Mouse (Mus musculus) c-Kit-positive CD71-positive TER-119-positive erythroid progenitor cells, embryonic 14.5 days (primary cell): Measurements from ENCODE around the gene Gabpb2.

Experiments used
- DNase-seq: peaks from one replicate; pipeline ENCODE4 v3.0.0-alpha.2; 2013; ENCODE audit warnings: low spot score

Gabpb2 gene

GRCm38 (mm10) chr3:95194721-95195135 lies 23.0 kb downstream of the Gabpb2 start:
- DNase-seq = no peak

- DNase-seq = no peak
Measured at GRCm38 (mm10) chr3:95186888-95187287, 30.8 kb downstream of the Gabpb2 start.

- no peak for DNase-seq
Measured at GRCm38 (mm10) chr3:95186100-95186499, 31.6 kb downstream of the Gabpb2 start.

- DNase-seq = no peak
Measured at GRCm38 (mm10) chr3:95184796-95185577, 32.7 kb downstream of the Gabpb2 start.

- no peak for DNase-seq
Measured at GRCm38 (mm10) chr3:95181841-95182240, 35.9 kb downstream of the Gabpb2 start.

- DNase-seq = no peak
Measured at GRCm38 (mm10) chr3:95179890-95180289, 37.8 kb downstream of the Gabpb2 start.

GRCm38 (mm10) chr3:95178948-95179347 lies 38.8 kb downstream of the Gabpb2 start:
- DNase-seq = no peak

- no peak for DNase-seq
Measured at GRCm38 (mm10) chr3:95177583-95177982, 40.1 kb downstream of the Gabpb2 start.

GRCm38 (mm10) chr3:95176500-95176899 lies 41.2 kb downstream of the Gabpb2 start:
- no peak for DNase-seq

- DNase-seq = peak; percentile 74
Measured at GRCm38 (mm10) chr3:95174011-95174592, 43.6 kb downstream of the Gabpb2 start.

GRCm38 (mm10) chr3:95173256-95173949 lies 44.3 kb downstream of the Gabpb2 start:
- DNase-seq = no peak

GRCm38 (mm10) chr3:95172526-95173255 lies 45.0 kb downstream of the Gabpb2 start:
- no peak for DNase-seq

GRCm38 (mm10) chr3:95171105-95171504 lies 46.6 kb downstream of the Gabpb2 start:
- DNase-seq = no peak

- DNase-seq = no peak
Measured at GRCm38 (mm10) chr3:95169996-95170395, 47.7 kb downstream of the Gabpb2 start.

GRCm38 (mm10) chr3:95164840-95165239 lies 52.9 kb downstream of the Gabpb2 start:
- no peak for DNase-seq

- no peak for DNase-seq
Measured at GRCm38 (mm10) chr3:95164256-95164550, 53.5 kb downstream of the Gabpb2 start.

GRCm38 (mm10) chr3:95163419-95164255 lies 54.1 kb downstream of the Gabpb2 start:
- no peak for DNase-seq

- DNase-seq = no peak
Measured at GRCm38 (mm10) chr3:95162345-95162628, 55.4 kb downstream of the Gabpb2 start.

- no peak for DNase-seq
Measured at GRCm38 (mm10) chr3:95161618-95162344, 55.9 kb downstream of the Gabpb2 start.

- no peak for DNase-seq
Measured at GRCm38 (mm10) chr3:95161041-95161551, 56.6 kb downstream of the Gabpb2 start.
